Mouse (Mus musculus): Measurements from ENCODE around the gene Olfr291. TPM values are rescaled to one million over a fixed set of nuclear protein-coding genes. Genes with fewer than 3 reads are reported as not detected.

The Olfr291 gene
- not detected in 2 replicates for polyA plus RNA-seq (2015; fragmentation: Nextera tagmentation; extraction: Ambion mirVana)

GRCm38 (mm10) chr7:84853253-84853652 lies at the start of gene Olfr291:
TSS of gene Olfr291 (plus strand) at chr7:84853553.
- no peaks in the 10 kb centered on the region for H3K27me3 ChIP-seq (replicated peaks)
- WGBS, result 87% methylated on average over 2 of the region's 2 CpGs
- no peak within 1 kb of the TSS for H3K9ac ChIP-seq
- H3K4me3 ChIP-seq, result no peak within 1 kb of the TSS
- H3K4me1 ChIP-seq, result no peaks in the 10 kb centered on the region
- no peaks in the 10 kb centered on the region; the same call in 1 of the 2 replicates for H3K9me3 ChIP-seq
- no peak within 1 kb of the TSS for H3K4me2 ChIP-seq
- no peak for ATAC-seq (replicated peaks)
- no peaks in the 10 kb centered on the region for H3K36me3 ChIP-seq (replicated peaks)
- no peak within 1 kb of the TSS for H3K27ac ChIP-seq

GRCm38 (mm10) chr7:84805224-84805623 lies 48.1 kb upstream of the Olfr291 start:
- ATAC-seq (replicated peaks), result no peak
- no peak overlapping the region for H3K27ac ChIP-seq

GRCm38 (mm10) chr7:84806159-84806558 lies 47.2 kb upstream of the Olfr291 start:
- H3K9ac ChIP-seq, result no peak overlapping the region
- WGBS, result 85% methylated on average over 4 of the region's 4 CpGs
- H3K9me3 ChIP-seq, result no peaks in the 10 kb centered on the region
- no peak overlapping the region for H3K27ac ChIP-seq
- H3K4me2 ChIP-seq, result no peak overlapping the region
- no peaks in the 10 kb centered on the region for H3K27me3 ChIP-seq (replicated peaks)
- no peak overlapping the region for H3K4me3 ChIP-seq
- H3K36me3 ChIP-seq (replicated peaks), result no peaks in the 10 kb centered on the region
- no peaks in the 10 kb centered on the region for H3K4me1 ChIP-seq
- no peak for ATAC-seq (replicated peaks)

More at GRCm38 (mm10) chr7:84805224-84805623, 48.1 kb upstream of the Olfr291 start:
- no peaks in the 10 kb centered on the region for H3K4me1 ChIP-seq
- no peaks in the 10 kb centered on the region for H3K27me3 ChIP-seq (replicated peaks)
- no peak overlapping the region for H3K4me2 ChIP-seq
- WGBS, result 46% methylated on average over 1 of the region's 1 CpGs
- H3K9ac ChIP-seq, result no peak overlapping the region
- H3K36me3 ChIP-seq (replicated peaks), result no peaks in the 10 kb centered on the region
- H3K4me3 ChIP-seq, result no peak overlapping the region
- no peaks in the 10 kb centered on the region for H3K9me3 ChIP-seq

GRCm38 (mm10) chr7:84884530-84884929 lies 31.2 kb downstream of the Olfr291 start:
- H3K27ac ChIP-seq, result no peak overlapping the region
- H3K9ac ChIP-seq, result no peak overlapping the region
- no peak for ATAC-seq (replicated peaks)
- no peak overlapping the region for H3K4me3 ChIP-seq
- no peaks in the 10 kb centered on the region for H3K36me3 ChIP-seq (replicated peaks)
- H3K27me3 ChIP-seq (replicated peaks), result no peaks in the 10 kb centered on the region
- H3K4me1 ChIP-seq, result no peaks in the 10 kb centered on the region
- H3K4me2 ChIP-seq, result no peak overlapping the region
- no peaks in the 10 kb centered on the region for H3K9me3 ChIP-seq
- 56% methylated on average over 1 of the region's 1 CpGs for WGBS

Other genes starting within 250 kb of the Olfr291 start
- gene Fah, start 246.8 kb upstream of the Olfr291 start, polyA plus RNA-seq (2015; fragmentation: Nextera tagmentation; extraction: Ambion mirVana), result 9.2 and 10.2 TPM in 2 replicates
- gene Zfand6, start 163.6 kb upstream of the Olfr291 start, polyA plus RNA-seq (2015; fragmentation: Nextera tagmentation; extraction: Ambion mirVana), result 171 and 178 TPM in 2 replicates
- gene Vmn2r65, start 110.6 kb downstream of the Olfr291 start, polyA plus RNA-seq (2015; fragmentation: Nextera tagmentation; extraction: Ambion mirVana), result not detected in 2 replicates
- not detected in 2 replicates for gene Vmn2r66, start 158.7 kb downstream of the Olfr291 start, polyA plus RNA-seq (2015; fragmentation: Nextera tagmentation; extraction: Ambion mirVana)